Mouse (Mus musculus): ENCODE measurements around the gene Elovl6. TPM values are rescaled to one million over a fixed set of nuclear protein-coding genes. Genes with fewer than 3 reads are reported as not detected.

Elovl6 gene
- polyA plus RNA-seq (2014; fragmentation: Illumina TruSeq; extraction: RNeasy Lipid Tissue Mini Kit (QIAGEN cat#74804); ENCODE audit: low read depth, low replicate concordance), result 75.5 TPM

DNA sequence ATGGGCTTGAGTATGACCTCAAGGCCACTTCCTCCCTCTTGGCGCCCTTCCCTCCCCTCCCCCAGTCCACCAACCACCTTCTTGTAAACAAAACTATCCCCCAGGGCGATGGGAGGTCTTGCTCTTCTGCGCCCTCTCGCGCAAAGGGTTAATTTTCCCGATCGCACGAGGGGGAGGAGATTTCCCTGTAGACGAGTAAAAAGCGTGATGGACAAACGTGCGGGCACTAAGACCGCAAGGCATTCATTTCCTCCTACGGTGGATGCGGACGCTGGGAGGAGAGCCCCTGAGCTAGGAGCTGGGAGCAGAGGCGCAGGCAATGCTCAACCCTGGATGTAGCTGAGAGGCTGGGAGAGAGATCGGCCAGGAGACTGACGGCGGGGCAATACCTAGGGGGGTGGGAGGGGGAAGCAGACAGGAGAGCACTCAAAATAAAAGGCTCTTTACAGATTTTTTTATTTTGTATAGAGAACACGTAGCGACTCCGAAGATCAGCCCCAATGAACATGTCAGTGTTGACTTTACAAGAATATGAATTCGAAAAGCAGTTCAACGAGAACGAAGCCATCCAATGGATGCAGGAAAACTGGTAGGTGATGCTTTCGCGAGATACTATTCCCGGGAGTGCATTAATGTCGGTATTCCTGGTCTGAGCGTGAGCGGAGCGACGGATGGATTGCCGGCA lies at the start of gene Elovl6:
Gene Elovl6, plus strand, starts transcription at position 176 of the 685 bp plus-strand sequence.

Other genes with a start within 250 kb of the Elovl6 start
- 34.2 TPM for gene Enpep, start 199.6 kb upstream of the Elovl6 start, polyA plus RNA-seq (2014; fragmentation: Illumina TruSeq; extraction: RNeasy Lipid Tissue Mini Kit (QIAGEN cat#74804); ENCODE audit: low read depth, low replicate concordance)
- 19.2 TPM for gene Egf, start 223.0 kb downstream of the Elovl6 start, polyA plus RNA-seq (2014; fragmentation: Illumina TruSeq; extraction: RNeasy Lipid Tissue Mini Kit (QIAGEN cat#74804); ENCODE audit: low read depth, low replicate concordance)